Mouse (Mus musculus) lung, postnatal 14 days (tissue): ENCODE results near the gene B3galt6.
A peak's percentile ranks its signal among the peaks of the same experiment; 100 is the strongest.

Source experiments
- DNase-seq: peaks from one replicate; pipeline ENCODE4 v3.0.0; 2021

The B3galt6 gene

DNA sequence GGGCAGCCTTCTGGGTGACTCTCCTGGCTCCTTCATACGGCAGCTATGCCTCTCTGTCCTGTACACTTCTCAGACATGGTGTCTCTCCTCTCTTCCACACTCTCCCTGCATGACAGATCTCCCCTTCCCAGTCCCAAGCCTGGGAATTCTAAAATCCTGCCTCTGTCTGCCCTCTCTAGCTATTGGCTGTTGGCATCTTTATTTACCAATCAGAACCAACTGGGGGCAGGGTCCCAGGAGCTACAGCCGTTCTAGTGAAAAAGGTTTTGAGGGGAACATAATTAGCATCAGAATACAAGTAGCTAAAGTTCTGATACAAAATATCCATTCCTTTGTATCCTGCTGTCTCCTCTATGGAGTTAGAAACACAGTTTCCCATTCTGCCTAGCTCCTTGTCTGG lies 8.7 kb downstream of the B3galt6 start:
- no peak for DNase-seq

DNA sequence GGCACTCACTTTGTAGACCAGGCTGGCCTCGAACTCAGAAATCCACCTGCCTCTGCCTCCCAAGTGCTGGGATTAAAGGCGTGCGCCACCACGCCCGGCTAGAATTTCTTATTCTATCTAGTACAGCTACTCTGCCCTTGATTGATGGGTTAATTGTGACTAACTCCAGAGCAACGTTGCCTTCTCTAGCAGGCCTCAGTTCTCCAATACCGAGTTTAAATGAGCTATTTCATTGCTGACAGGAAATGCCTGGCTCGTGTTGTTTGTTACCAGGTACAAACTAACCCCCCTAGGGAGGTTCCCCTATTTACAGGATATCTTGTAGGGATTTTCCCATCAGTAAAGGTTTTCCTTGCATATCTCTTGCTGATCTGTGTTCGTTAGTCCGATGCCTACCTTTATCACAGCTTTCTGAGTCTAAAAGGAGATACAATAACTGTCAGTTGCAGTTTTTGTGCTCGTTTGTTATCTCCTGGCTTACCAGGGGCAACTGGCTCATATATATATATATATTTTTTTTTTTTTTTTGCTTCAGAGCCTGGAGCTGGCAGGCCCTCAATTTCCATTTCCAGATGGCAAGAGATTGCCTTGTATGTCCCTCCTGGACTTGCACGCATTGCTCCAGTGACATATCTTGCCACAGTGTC lies 10.9 kb downstream of the B3galt6 start:
- DNase-seq, result no peak

DNA sequence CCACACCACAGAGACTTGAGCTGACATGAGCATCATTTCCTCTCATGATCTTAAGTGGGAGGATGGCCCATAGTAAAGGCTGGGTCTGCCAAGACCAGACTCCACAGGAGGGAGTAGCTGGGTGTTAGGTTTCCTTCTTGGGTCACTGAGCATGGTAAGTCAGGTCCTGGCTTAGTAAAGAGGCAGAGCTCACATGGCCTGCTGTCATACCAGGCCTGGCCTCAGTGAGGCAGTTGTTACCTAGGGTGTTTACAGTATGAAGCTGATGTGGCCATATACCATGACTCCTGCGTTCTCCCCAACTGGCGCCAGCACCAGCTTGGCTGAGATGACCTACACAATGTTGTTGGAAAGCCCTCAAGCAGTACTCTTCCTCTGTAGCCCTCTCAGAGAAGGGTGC lies 19.2 kb downstream of the B3galt6 start:
- no peak for DNase-seq

DNA sequence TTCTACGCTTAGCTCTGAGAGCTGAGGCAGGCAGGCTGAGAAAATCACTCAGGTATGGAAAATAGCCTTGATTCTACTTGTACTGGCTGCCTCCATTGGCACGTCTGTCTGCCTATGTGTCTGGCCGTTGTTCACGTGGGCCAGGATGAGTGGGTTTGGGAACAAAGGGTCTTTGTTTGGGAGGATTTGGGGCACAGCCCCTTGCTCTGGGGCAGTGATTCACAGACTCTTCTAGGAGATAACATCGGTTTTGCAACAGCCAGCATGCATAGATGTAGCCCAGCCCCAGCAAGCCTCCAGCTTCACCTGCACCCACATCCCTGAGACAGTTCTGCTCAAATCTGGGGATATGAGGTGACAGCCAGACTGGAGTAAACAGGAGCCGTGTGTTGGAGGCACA lies 19.8 kb downstream of the B3galt6 start:
- DNase-seq, result no peak

DNA sequence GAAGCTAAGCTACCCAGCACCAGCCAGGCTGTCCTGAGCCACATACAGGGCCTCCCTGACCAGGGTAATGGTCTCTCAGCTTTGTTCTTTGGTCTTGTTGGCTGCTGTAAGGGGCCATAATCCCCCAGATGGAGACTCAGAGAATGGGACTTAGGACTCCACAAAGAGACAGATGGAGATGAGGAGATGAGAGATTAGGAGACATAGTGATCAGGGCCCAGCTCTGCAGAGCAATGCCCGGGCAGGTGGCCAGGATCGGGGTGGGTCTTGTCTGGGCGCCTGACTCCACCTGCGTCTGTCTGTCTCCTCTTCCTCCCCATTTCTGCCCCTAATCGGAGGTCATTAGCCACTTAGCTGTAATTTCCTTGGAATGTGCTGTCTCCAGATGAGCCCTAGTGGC lies 22.2 kb downstream of the B3galt6 start:
- DNase-seq, result no peak

DNA sequence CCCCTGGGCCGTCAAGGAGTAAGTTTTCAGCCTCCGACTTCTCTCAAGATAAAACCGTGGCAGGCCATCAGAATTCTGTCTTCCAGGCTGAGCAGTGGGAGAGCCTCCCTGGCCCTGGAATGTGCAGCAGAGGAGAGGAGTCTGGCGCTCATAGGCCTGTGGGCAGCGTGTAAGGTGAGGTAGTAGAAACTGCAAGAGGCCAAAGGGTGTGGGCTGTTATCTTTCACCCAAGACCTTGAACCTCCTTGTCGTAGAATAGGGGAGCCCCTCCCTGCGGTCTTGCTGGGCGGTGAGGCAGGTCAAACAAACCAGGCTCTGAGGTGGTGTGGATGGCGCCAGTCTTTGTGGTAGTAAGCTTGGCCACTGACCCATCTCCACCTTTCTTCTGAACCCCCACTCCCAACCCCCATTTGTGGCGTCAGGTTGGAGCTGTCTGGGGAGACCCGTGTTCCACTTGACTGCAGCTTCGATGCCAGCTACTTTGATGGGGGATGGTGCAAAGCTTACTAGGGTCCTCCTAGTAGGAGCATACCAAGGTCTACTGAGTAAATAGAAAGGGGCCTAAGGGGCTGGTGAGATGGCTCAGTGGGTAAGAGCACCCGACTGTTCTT lies 23.3 kb downstream of the B3galt6 start:
- no peak for DNase-seq

DNA sequence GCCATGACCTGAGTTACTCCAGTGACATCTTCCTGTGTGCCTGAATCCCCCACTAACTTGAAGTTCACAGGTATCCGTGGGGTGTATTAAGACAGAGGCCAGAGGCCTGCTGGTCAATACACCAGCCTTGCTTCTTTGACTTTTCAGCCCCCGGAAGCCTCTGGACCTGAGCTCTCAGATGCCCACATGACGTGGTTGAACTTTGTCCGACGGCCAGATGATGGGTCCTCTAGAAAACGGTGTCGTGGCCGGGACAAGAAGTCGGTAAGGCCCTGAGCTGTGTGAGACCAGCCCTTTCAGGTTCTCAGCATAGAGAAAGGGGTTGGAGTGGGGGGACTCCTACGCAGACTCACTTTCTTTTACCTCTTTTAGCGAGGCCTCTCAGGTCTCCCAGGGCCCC lies 28.1 kb downstream of the B3galt6 start:
- no peak for DNase-seq

DNA sequence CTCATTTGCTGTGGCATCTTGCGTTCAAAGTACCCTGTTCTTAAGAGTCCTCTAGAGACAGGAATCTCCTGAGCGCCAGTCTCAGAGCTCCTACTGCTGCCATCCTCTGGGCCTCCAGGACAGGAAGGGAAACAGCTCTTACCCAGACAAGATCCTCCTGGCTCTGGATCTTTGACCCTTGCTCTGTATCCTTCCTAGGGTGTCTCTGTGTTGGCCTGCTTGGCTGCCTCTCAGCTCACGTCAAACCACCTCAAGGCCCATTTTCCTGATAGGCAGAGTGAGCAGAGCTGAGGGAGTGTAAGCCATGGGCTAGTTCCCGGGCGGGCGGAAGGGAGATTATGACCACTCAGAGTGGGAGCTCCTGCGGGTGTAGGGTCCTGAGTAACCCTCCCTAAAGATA lies 29.3 kb downstream of the B3galt6 start:
- DNase-seq, result no peak

DNA sequence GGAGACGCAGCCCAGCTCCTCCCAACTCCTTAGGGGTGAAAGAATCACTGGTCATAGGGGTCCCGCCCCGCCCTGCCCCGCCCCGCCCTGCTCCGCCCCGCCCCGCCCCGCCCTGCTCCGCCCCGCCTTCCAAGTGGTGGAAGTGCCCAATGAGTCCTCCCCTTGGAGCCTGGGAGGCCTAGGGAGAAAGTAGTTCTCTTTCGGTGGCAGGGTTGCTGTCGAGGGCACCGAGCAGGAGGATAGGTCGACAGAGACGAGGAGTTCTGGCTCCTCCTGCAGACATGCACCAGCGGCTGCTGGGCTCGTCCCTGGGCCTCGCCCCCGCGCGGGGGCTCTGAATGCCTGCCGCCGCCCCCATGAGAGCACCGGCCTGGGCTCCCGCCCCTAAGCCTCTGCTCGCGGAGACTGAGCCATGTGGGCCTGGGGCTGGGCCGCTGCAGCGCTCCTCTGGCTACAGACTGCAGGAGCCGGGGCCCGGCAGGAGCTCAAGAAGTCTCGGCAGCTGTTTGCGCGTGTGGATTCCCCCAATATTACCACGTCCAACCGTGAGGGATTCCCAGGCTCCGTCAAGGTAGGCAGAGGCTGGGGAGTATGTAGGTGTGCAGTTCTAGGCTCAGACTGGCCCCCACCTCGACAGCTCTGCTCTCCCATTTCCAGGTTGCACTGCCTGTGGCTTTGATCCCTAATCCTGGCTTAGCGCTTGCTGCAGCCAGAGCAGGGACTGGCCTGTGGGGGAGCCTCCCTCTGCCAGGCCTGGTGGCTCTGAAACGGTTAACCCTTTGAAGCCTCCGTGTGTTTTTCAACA lies 30.1 kb downstream of the B3galt6 start, which contains the start of gene C1qtnf12:
Gene C1qtnf12 (plus strand): TSS at position 152 of the 805 bp plus-strand sequence.
- peak; percentile 49 for DNase-seq

DNA sequence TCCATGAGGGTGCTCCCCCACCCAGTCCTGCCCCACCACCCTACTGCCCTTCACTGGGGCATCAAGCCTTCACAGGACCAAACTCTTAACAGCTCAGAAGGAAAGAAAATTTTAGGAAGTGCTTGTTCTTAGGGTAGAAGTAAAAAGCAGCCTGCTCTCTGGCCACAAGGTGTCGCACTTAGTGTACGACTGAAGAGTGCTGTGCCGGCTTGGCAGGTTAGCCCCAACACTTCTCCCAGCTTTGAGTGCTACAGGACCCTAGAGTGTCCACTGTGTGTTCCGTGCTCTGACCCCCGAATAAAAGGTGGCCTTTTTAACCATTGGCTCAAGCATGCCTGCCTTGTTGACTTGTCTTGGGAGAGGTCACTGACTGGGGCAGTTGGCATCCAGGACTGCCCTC lies 33.2 kb downstream of the B3galt6 start:
- peak; percentile 83 for DNase-seq

DNA sequence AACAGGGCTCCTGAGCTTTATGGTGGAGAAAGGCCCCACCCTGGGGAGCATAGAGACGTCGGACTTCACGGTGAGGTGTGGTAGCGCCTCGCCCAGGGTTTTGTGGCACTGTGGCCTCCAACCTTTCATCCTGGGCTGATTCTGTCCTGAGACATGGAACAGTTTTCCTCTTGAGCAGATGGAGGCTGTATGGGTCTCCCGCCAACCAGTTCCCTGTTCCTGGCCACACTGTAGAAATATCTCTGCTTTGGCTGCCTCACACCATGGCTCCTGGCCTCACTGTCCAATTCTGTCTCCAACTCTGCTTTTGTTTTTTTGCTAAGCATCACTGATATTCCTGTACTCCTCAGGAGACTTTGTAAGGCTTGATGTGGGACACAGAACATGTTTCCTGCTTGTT lies 37.0 kb downstream of the B3galt6 start:
- DNase-seq, result no peak

DNA sequence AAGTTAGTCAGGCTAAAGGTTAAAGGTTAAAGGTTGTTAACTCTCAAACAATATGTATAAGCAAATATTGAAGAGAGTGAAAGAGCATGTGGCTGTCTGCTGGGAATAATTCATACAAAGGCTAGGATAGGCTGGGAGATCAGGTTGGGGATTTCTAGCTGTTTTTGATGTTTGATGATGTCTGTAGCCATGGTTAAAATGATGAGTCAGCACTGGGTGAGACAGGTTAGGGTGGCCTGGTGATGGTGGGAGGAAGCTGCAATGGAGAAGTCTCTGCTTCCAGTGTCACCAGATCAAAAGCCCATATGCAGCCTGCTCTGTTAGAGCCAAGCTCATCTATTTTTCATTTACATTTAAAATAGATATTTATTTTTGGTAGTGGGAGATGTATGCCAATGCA lies 45.4 kb downstream of the B3galt6 start:
- no peak for DNase-seq

DNA sequence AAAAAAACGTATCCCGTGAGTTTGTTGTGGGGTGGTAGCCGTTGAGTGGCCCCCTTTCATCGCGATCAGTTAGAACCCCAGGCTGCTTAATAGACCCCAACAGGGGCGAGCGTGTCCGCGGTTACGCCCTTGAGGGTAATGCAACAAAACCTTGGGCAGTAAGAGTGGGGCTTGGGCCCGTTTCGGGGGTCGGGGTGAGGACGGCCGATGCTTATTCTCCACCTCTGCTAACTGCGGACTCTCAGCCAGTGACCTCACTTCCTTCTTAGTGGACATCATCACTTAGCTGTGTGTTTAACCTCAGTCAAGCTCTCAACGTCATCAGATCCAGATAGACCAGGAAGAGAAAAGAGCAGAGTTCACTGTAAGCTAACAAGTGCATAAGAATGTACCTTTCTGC lies 48.2 kb downstream of the B3galt6 start:
- DNase-seq, result no peak

DNA sequence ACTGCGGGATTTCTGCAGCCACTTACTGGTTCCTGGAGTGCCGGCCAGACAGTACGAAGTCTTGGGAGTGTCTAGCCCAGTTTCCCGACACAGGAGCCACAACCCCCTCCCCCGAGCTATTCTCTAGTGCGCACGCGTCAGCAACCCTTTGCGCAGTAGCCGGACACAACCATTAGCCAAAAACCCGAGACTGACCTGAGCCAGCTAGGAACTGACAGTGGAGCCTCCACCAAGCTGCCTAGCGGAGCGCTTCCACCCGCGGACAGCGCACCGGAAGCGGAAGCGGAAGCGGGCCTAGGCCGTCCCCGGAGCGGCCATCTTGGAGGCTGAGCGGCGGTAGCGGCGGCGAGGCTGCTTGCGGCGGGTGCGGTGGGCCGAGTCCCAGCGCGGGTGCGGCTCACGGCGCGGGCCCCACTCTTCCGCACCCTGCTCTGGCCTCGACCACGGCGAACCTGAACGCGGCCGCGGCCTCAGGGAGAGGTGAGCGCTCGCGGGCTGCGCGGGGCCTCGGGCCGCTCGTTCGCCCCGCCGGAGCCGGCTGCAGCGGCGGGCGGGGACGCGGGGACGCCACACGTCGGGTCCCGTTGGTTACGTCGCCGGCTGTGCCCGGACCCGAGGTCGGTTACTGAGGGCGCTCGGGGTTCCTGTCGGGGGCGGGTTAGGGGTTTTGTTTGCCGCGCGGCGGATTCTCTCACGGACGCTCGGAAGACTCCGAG lies 48.8 kb downstream of the B3galt6 start, which contains the start of gene Ube2j2:
Gene Ube2j2 (plus strand): TSS at position 298 of the 716 bp plus-strand sequence.
- peak; percentile 95 for DNase-seq

DNA sequence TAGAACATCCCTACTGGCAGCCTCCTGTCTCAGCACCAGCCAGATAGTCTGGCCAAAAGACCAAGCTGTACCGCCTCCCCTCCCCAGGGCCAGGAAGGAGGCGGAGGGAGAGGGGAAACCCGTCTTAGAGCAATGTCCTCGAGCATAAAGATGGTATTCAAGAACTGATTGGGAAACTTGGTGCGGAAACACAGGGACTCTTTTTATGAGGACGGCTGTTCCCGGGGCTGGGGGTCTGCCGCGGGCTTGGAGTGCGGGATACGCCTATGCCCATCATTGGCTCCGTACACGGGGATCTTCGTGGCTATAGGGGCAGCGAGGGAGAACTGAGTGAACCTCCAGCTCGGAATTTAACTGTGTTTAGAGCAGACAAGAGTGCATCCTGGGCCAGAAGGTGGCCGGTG lies 49.4 kb downstream of the B3galt6 start:
- peak; percentile 22 for DNase-seq
